Mouse (Mus musculus): ENCODE measurements around the gene Gm11037. TPM values are rescaled to one million over a fixed set of nuclear protein-coding genes. Genes with fewer than 3 reads are reported as not detected.
A peak's percentile ranks its signal among the peaks of the same experiment; 100 is the strongest.

Gm11037 gene
- polyA plus RNA-seq, 1 experiment from 2014 or later: not detected

- 88% methylated on average over 2 of the region's 2 CpGs for WGBS
- H3K4me2 ChIP-seq: no peak overlapping the region
- H3K36me3 ChIP-seq: no peaks in the 10 kb centered on the region
- H3K4me3 ChIP-seq: no peak overlapping the region
- H3K9ac ChIP-seq: no peak overlapping the region
- no peak for ATAC-seq (ENCODE audit: borderline replicate concordance, extremely low read depth, low FRiP score, low TSS enrichment)
- no peaks in the 10 kb centered on the region for H3K27me3 ChIP-seq
- H3K4me1 ChIP-seq: peaks cover 39% of the 10 kb centered on the region
- H3K9me3 ChIP-seq: no peaks in the 10 kb centered on the region
- no peak overlapping the region for H3K27ac ChIP-seq
Observed at GRCm38 (mm10) chr2:131130849-131131248, 2.4 kb upstream of the Gm11037 start.

GRCm38 (mm10) chr2:131132111-131132888, 997 bp upstream of the Gm11037 start:
- H3K9ac ChIP-seq: no peak overlapping the region
- no peaks in the 10 kb centered on the region for H3K9me3 ChIP-seq
- WGBS: 73% methylated on average over 10 of the region's 10 CpGs
- no peak overlapping the region for H3K27ac ChIP-seq
- no peaks in the 10 kb centered on the region for H3K36me3 ChIP-seq
- no peak for ATAC-seq (ENCODE audit: borderline replicate concordance, extremely low read depth, low FRiP score, low TSS enrichment)
- H3K4me3 ChIP-seq: no peak overlapping the region
- peaks cover 28% of the 10 kb centered on the region for H3K4me1 ChIP-seq
- no peak overlapping the region for H3K4me2 ChIP-seq
- H3K27me3 ChIP-seq: no peaks in the 10 kb centered on the region

- Histone ChIP-seq H3K27ac (peak overlapping the region; percentile 69), H3K4me2 (no peak overlapping the region), H3K4me3 (no peak overlapping the region), H3K4me1 (0 out of 2 replicates have a peak, but pooled peaks cover 17% of the 10 kb centered on the region), H3K9me3 (no peaks in the 10 kb centered on the region), H3K36me3 (0 out of 2 replicates have a peak, but pooled peaks cover under 1% of the 10 kb centered on the region), H3K27me3 (no peaks in the 10 kb centered on the region), H3K9ac (no peak overlapping the region)
- peak; percentile 52 for ATAC-seq (ENCODE audit: borderline replicate concordance, extremely low read depth, low FRiP score, low TSS enrichment)
- WGBS: 61% methylated on average over 1 of the region's 1 CpGs
Observed at GRCm38 (mm10) chr2:131134381-131134780, 1.1 kb downstream of the Gm11037 start.

GRCm38 (mm10) chr2:131134826-131135400, 1.6 kb downstream of the Gm11037 start:
- no peak for ATAC-seq (ENCODE audit: borderline replicate concordance, extremely low read depth, low FRiP score, low TSS enrichment)
- Histone ChIP-seq H3K27me3 (no peaks in the 10 kb centered on the region), H3K36me3 (0 out of 2 replicates have a peak, but pooled peaks cover 3% of the 10 kb centered on the region), H3K4me2 (no peak overlapping the region), H3K4me3 (no peak overlapping the region), H3K9ac (no peak overlapping the region), H3K4me1 (peaks cover 15% of the 10 kb centered on the region), H3K27ac (peak overlapping the region; percentile 69), H3K9me3 (no peaks in the 10 kb centered on the region)
- WGBS: 76% methylated on average over 8 of the region's 8 CpGs

- Histone ChIP-seq H3K27me3 (no peaks in the 10 kb centered on the region), H3K4me3 (no peak overlapping the region), H3K9me3 (no peaks in the 10 kb centered on the region), H3K4me2 (no peak overlapping the region), H3K4me1 (peaks cover 21% of the 10 kb centered on the region), H3K9ac (no peak overlapping the region), H3K27ac (no peak overlapping the region), H3K36me3 (0 out of 2 replicates have a peak, but pooled peaks cover 3% of the 10 kb centered on the region)
- peak; percentile 24; the same call in 1 of the 2 replicates for ATAC-seq (ENCODE audit: borderline replicate concordance, extremely low read depth, low FRiP score, low TSS enrichment)
- WGBS: 43% methylated on average over 11 of the region's 11 CpGs
Observed at GRCm38 (mm10) chr2:131135521-131136139, 2.3 kb downstream of the Gm11037 start.

- Histone ChIP-seq H3K4me1 (peaks cover 25% of the 10 kb centered on the region), H3K27ac (no peak overlapping the region), H3K4me3 (no peak overlapping the region), H3K4me2 (no peak overlapping the region), H3K36me3 (0 out of 2 replicates have a peak, but pooled peaks cover 10% of the 10 kb centered on the region), H3K27me3 (no peaks in the 10 kb centered on the region), H3K9me3 (no peaks in the 10 kb centered on the region), H3K9ac (no peak overlapping the region)
- 83% methylated on average over 4 of the region's 4 CpGs for WGBS
- no peak for ATAC-seq (ENCODE audit: borderline replicate concordance, extremely low read depth, low FRiP score, low TSS enrichment)
Observed at GRCm38 (mm10) chr2:131138296-131138695, 5.0 kb downstream of the Gm11037 start.

- H3K27ac ChIP-seq: no peak overlapping the region
- H3K36me3 ChIP-seq: 0 out of 2 replicates have a peak, but pooled peaks cover 13% of the 10 kb centered on the region
- no peaks in the 10 kb centered on the region for H3K27me3 ChIP-seq
- peaks cover 21% of the 10 kb centered on the region for H3K4me1 ChIP-seq
- no peak overlapping the region for H3K4me2 ChIP-seq
- no peak overlapping the region for H3K4me3 ChIP-seq
- H3K9ac ChIP-seq: no peak overlapping the region
- no peaks in the 10 kb centered on the region for H3K9me3 ChIP-seq
- ATAC-seq (ENCODE audit: borderline replicate concordance, extremely low read depth, low FRiP score, low TSS enrichment): no peak
- WGBS: 96% methylated on average over 7 of the region's 7 CpGs
Observed at GRCm38 (mm10) chr2:131138760-131139159, 5.5 kb downstream of the Gm11037 start.

GRCm38 (mm10) chr2:131139287-131139686, 6.0 kb downstream of the Gm11037 start:
- ATAC-seq (ENCODE audit: borderline replicate concordance, extremely low read depth, low FRiP score, low TSS enrichment): no peak
- no peaks in the 10 kb centered on the region for H3K27me3 ChIP-seq
- 80% methylated on average over 5 of the region's 5 CpGs for WGBS
- no peak overlapping the region for H3K9ac ChIP-seq
- peaks cover 21% of the 10 kb centered on the region for H3K4me1 ChIP-seq
- H3K4me2 ChIP-seq: no peak overlapping the region
- H3K9me3 ChIP-seq: no peaks in the 10 kb centered on the region
- peak overlapping the region; percentile 73; the same call in 1 of the 2 replicates for H3K27ac ChIP-seq
- H3K36me3 ChIP-seq: peaks cover 14% of the 10 kb centered on the region
- H3K4me3 ChIP-seq: no peak overlapping the region

GRCm38 (mm10) chr2:131139886-131140532, 6.7 kb downstream of the Gm11037 start:
- H3K4me2 ChIP-seq: no peak overlapping the region
- peaks cover 15% of the 10 kb centered on the region for H3K4me1 ChIP-seq
- WGBS: 21% methylated on average over 5 of the region's 5 CpGs
- peaks cover 21% of the 10 kb centered on the region for H3K36me3 ChIP-seq
- H3K27me3 ChIP-seq: no peaks in the 10 kb centered on the region
- H3K27ac ChIP-seq: peak overlapping the region; percentile 73
- no peaks in the 10 kb centered on the region for H3K9me3 ChIP-seq
- H3K9ac ChIP-seq: no peak overlapping the region
- H3K4me3 ChIP-seq: no peak overlapping the region
- no peak for ATAC-seq (ENCODE audit: borderline replicate concordance, extremely low read depth, low FRiP score, low TSS enrichment)

GRCm38 (mm10) chr2:131140533-131140905, 7.2 kb downstream of the Gm11037 start:
- H3K36me3 ChIP-seq: peaks cover 25% of the 10 kb centered on the region
- no peak overlapping the region for H3K4me3 ChIP-seq
- no peaks in the 10 kb centered on the region for H3K27me3 ChIP-seq
- H3K27ac ChIP-seq: peak overlapping the region; percentile 73
- 54% methylated on average over 5 of the region's 5 CpGs for WGBS
- ATAC-seq (ENCODE audit: borderline replicate concordance, extremely low read depth, low FRiP score, low TSS enrichment): no peak
- H3K9me3 ChIP-seq: no peaks in the 10 kb centered on the region
- H3K4me1 ChIP-seq: peaks cover 13% of the 10 kb centered on the region
- no peak overlapping the region for H3K9ac ChIP-seq
- no peak overlapping the region for H3K4me2 ChIP-seq

GRCm38 (mm10) chr2:131141336-131141986, 8.2 kb downstream of the Gm11037 start:
- H3K27ac ChIP-seq: no peak overlapping the region
- H3K4me3 ChIP-seq: no peak overlapping the region
- H3K4me1 ChIP-seq: peaks cover 13% of the 10 kb centered on the region
- H3K9ac ChIP-seq: no peak overlapping the region
- H3K9me3 ChIP-seq: no peaks in the 10 kb centered on the region
- H3K27me3 ChIP-seq: no peaks in the 10 kb centered on the region
- no peak for ATAC-seq (ENCODE audit: borderline replicate concordance, extremely low read depth, low FRiP score, low TSS enrichment)
- peaks cover 35% of the 10 kb centered on the region for H3K36me3 ChIP-seq
- 87% methylated on average over 8 of the region's 8 CpGs for WGBS
- H3K4me2 ChIP-seq: no peak overlapping the region
